Mouse (Mus musculus) thymus, postnatal 25 days (tissue): ENCODE data around the gene 4933402D24Rik.

ENCODE experiments used
- DNase-seq: peaks from one replicate; pipeline ENCODE4 v3.0.0; 2022

Gene 4933402D24Rik

DNA sequence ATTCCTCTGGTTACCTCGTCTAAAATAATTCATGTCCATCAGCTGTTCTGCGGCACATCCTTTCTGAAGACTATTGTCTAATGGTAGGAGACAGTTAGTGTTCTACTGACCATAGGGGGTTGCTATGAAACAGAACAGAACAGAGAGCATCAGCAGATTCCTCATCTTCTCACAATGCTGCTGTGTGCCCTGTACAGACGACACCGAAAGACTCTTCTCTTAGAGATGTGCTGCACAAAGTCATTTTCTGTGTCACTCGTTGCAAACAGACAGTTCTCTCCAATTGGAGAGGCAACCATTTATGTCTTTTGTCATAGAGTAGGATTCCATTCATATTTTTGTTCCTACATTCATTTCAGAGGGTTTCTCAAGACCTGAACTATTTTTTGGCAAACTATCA, at the start of gene 4933402D24Rik:
Gene 4933402D24Rik (minus strand): TSS at position 101 of the 400 bp plus-strand sequence.
- no peak for DNase-seq

DNA sequence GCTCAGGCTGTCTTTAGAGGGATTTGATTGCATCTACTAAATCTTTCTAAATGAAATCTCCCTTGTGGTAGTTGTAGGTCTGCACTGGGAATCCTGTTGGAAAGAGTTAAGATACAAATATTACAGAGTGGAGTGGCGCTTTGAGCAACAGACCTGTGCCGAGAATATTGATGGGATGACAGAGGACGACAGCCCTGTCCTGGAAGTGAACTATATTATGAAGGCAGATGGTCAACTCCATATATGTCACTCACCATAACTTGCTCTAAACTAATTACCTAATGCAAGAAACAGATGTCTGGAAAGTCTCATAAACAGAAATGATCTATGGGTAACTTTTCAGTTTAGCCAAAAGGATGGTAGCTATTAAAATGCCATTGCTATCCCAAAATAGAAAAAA, 39.5 kb upstream of the 4933402D24Rik start:
- no peak for DNase-seq

DNA sequence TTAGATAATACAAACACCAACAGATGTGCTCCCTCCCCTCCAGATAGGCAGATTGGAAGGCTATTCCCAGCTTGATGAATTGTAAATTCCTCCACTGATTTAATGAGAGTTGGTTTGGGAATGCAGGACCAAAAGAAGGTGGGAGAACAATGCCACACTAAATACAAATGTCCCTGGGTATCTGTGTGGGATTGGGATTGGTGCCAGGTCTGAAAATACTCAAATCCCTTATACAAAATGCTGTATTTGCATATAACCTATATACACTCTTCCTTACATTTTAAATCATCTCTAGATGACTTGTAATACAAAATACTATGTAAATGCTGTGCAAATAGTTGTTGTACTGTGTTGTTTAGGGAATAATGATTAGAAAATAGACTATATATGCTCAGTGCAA, 36.0 kb upstream of the 4933402D24Rik start:
- no peak for DNase-seq

DNA sequence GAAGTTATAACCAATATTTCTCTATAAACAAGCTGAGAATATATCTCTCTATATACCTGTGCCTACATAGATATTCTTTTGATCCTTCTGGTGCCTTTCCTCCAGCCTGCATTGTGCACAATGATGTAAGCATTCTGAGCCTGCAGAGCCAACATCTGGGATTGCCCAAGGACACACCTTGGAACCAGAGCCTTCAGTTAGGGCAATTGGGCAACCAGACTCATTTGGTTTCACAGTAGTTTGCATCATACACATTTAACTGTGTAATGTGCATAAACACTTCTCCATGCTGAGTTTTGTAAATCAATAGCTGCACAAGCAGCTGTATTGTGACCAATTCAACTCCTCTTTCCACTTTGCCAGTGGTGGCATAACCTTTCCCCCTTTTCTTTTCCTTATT, 25.3 kb upstream of the 4933402D24Rik start:
- DNase-seq, result no peak

DNA sequence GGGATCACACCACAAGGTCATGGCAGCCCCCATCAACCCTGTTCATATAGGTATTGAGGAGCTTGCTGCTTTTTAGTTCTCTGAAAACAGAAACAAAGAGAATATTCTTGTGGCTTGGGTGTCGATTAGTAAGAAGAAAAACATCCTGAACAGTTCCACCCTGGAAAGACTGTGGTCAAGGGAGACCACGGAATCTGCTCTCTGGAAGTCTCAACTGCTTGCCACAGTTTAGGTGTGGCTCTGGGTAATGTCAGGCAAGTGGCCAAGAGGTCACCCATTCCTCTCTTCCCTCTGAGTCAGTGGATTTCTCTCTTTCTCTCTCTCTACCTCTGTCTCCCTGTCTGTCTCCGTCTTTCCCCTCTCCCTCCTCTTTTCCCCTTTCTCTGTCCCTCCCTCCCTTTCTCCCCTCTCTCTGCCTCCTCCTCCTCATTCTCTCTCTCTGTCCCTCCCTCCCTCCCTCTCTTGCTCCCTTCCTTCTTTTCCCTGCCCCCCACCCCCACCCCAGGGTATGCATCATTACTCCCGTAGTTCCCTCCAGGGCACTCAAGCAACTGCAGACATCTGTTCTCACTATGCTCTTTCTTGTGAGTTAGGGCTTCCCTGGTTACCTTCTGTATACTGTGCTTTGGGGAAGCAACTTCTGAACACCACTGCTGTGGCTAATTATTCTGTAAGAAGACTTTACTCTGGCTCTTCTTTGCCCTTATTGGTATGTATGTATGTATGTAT, 8.0 kb upstream of the 4933402D24Rik start:
- no peak for DNase-seq

DNA sequence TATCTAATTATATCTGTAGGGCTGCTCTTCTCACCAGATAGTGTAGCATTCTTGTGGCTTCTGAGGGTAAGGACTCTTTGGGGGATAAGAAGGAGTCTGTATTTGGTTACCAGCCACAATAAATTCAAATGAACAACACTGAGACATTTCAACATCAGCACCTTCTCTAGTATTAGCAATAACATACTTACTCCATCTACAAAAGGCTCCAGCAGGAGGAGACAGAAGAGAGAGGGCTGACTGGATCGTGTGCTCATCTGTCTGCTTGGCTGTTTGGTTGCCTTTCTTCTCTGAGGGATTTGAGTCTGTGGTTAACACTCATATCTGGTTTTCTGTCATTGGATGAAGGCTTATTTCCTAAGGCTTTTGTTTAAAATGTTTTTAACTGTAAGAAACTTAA, 7.3 kb upstream of the 4933402D24Rik start:
- no peak for DNase-seq

DNA sequence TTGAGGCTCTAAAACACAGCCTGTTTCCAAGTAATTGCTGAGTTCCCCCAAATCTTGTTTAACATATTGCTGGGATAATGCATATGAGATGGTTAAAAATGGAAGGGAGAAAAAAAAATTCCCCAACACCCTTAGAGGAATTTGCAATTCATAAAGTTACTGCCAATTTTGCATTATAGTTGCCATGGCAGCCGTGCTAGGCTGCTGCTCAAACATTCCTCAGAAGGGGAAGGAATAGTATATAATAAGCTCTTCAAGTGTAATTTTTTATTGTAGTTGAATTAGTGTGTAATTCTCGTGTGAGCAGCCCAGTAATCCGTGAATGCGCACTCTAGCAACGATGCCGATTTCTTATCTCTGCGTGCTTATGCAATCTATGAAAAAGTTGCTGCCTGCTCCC, 1.2 kb upstream of the 4933402D24Rik start:
- DNase-seq, result no peak

DNA sequence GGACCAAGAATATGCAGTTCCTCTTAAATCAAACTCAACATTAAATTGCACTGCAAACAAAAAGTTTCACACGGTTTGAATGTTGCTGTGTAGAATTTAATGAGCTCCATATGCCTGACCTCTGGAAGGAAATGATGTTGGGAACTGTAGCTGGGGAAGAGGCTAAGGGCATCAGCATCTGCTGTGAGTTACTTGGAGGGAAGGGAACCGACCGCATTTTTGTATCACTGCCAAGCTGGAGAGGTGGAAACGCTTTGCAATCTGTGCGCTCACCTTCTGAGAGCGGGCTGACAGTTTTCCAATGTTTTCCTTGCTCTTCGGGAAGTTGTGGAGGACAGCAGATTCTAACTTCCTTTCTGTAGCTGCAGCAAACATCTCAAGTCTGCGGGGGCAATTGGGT, 955 bp downstream of the 4933402D24Rik start:
- no peak for DNase-seq

DNA sequence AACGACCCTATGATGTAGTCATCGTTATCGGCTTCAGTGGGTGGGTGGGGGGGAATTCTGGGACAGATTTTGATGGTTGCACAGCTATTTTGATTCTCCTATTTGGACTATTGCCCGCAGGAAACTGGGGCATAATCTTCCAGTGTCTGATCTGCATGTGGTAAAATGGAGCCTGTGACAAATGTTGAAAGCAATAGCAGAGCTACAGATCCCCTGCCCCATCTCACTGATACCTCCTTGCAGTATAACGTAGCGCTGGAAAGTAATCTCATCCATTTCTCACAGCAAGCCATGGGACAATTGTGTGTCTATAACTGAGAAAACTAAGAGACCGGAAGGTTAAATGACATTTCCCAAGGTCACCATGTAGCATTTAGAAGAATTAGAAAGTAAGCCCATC, 4.7 kb downstream of the 4933402D24Rik start:
- DNase-seq, result no peak

DNA sequence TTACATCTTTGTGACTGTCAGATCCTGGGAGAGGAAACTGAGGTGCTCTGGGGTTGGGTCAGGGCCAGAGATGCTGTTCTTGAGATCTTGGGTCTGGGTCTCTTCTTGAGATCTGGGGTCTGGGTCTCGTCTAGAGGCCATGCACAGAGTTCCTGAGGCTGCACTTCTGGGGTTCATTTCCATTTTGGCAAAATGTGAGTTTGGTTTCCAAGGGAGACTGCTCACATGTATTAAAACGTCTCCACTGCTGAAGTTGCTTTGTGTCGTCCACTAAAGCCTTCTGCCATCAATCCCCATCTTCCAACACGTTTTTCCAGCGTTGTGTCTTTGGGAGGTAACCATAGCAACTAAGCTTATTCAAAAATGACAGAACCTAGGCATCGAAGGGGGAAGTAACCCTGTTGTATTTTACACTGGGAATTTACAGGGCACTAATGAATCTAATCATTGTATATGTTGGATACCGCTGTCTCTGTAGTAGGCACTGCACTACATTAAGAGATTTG, 5.1 kb downstream of the 4933402D24Rik start:
- DNase-seq, result no peak

DNA sequence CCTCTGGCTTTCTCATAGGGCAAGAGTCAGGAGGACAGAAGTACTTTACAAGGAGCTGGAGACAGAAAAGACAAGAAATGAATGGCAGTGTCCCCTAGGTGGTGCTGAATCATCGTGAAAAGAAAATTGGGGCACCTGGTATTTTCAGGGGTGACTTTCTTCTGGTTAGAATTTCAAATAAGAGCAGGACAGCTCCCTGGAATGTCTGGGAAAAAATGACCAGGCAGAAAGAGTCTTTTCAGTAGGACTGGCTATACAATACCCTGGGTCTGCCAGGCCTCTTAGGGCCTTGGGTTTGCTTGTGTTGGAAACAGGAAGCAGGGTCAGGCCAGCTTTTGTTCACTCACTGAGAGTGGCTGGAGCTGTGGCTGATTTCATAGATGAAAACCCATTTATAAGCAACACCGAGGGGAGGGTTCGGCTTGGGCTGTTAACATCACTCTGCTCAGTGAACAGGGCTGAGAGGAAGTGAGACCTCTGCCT, 5.8 kb downstream of the 4933402D24Rik start:
- peak; percentile 18 for DNase-seq

DNA sequence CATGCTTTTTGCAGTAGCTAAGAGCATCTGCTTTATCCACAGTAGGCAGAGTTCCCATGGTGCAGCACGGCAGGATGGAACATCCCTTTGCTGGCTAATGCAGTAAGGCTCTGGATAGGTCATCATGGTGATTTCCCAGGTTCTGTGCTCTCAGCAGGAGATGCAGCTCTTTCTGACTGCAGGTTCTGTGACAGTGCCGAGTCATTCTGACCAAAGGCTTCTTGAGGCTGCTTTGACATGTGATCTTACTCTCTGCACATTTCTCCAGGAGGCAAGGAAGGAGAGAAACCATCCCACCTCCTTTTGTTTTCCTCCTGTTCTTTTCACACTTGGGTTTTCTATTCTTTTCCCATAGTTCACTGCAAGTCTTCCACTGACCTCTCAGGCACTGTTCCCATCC, 13.1 kb downstream of the 4933402D24Rik start:
- no peak for DNase-seq

DNA sequence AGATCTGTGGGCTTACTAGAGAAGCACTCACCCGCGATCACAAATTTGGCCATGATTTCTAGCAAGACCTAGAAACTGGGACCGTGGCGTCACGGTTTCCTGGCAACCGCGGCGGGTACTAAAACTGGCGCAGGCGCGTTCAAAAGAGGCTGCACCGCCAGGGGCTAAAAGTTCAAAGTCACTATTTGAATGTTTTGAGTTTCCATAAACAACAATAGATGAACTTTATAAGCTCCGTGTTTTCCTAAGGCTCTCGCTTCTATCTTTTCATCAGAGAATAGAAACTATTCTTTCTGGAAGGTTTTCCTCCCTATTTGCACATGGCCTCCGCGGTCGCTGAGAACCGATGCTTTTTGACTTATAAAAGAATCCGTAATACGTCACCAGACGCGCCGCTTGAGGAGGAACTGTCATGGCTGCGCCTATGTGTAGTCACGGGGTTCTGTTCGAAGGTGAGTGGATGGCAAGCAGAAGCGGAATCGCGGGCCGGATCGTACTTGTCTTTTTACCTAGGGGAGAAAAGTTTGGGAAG, 38.8 kb downstream of the 4933402D24Rik start, which contains the start of the genes Mdh1b and Fastkd2:
Gene Mdh1b (minus strand): TSS at position 79 of the 532 bp plus-strand sequence.
Gene Fastkd2 (plus strand): TSS at position 375 of the 532 bp plus-strand sequence.
- peak; percentile 86 for DNase-seq

DNA sequence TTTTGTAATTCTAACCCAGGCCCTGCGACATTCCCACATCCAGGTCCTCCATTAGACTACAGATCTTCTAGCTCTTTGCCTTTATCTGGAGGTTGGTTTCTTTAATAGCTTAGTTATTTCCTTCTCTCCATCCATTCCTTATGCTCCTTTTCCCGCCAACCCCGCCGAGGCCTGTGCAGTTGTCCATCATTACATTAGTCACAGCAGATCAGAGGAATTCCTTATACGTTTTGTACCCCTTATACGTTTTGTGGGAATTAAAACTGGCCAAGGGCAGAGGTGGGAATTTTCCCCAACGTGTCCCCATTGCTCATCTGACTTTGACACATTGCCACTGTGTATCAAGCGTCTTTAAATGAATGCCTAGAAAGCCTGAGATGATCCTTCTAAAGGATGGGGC, 39.3 kb downstream of the 4933402D24Rik start:
- no peak for DNase-seq

DNA sequence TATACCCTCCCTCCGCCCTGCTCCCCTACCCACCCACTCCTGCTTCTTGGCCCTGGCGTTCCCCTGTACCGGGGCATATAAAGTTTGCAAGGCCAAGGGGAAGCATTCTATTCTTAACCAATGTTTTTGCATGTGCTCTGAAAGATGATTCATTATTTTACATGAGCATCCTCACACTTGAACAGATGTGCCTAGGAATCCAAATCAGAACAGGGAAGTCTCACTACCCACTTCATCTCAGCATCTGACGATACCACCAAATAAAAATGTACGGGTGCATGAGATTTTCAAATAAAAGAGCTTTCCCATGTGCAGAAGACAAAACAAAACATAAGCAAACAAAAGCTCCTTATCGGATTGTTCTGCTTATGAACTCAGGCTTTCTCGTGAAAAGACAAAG, 48.9 kb downstream of the 4933402D24Rik start:
- DNase-seq, result no peak

DNA sequence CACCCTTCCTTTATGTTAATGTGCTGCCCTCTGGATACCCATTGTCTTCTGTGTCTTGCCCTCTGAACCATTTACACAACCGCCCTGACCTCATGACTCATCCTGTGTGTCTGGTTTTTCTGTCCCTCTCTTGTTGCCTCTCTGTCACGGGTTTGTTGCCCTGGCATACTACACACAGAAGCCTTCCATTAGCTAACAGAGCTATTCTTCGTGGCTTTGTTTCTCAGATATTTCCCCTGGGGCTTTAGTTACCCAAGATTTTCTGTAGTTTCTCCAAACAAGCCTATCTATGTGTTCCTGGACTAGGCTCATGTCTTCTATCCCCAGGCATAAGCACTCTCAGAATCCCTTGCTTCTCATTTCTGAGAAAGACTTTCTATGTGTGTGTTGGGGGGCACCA, 60.2 kb downstream of the 4933402D24Rik start:
- no peak for DNase-seq

DNA sequence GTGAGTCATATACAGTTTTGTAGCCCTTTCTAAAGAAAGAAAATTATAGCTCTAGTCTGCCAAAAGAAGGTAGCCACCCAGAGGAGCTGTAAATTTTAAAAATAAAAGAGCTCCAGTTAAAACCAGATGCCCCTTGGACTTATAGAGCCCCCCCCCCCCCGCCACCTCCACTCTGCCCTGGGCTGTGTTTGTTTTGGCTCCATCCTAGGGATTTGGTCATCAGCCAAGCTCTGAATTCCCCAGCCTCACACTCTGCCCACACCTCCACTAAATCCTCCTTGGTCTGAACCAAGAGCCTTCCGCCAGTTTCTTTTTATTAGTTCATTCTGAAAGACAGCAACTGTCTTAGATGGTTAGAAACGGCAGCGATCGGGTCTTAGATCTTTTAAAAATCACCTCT, 63.3 kb downstream of the 4933402D24Rik start:
- no peak for DNase-seq
